Mouse (Mus musculus) cortical plate, adult 2 months (tissue): ENCODE results near the gene Frrs1l. TPM values are rescaled to one million over a fixed set of nuclear protein-coding genes. Genes with fewer than 3 reads are reported as not detected.

Experiments
- H3K27ac ChIP-seq: fragments of 200-500 bp; 2 replicates; pipeline ENCODE4 v1.5.1; 2012; ENCODE audit warnings: low read length, control low read depth, inconsistent platforms; ENCODE audit not compliant: insufficient read depth
- H3K4me1 ChIP-seq: fragments of 200-500 bp; 2 replicates; pipeline ENCODE4 v1.6.1; 2011; ENCODE audit warnings: low read length; ENCODE audit not compliant: control insufficient read depth, insufficient read depth
- H3K4me3 ChIP-seq: fragments of 200-500 bp; 2 replicates; pipeline ENCODE4 v1.5.1; 2011; ENCODE audit warnings: mild to moderate bottlenecking, low read length, control low read depth; ENCODE audit not compliant: insufficient read depth
- CTCF ChIP-seq: fragments of 200-500 bp; IDR thresholded peaks from 2 replicates; pipeline ENCODE4 v1.5.1; 2011; ENCODE audit warnings: mild to moderate bottlenecking, control low read depth, low read length; ENCODE audit not compliant: insufficient read depth; ENCODE audit errors: extremely low read depth
- POLR2A ChIP-seq: fragments of 200-500 bp; IDR thresholded peaks from 2 replicates; pipeline ENCODE4 v1.6.1; 2011; ENCODE audit warnings: mild to moderate bottlenecking, low read length, control low read depth; ENCODE audit not compliant: insufficient read depth; ENCODE audit errors: extremely low read depth
- polyA plus RNA-seq: library from polyadenylated mRNA; depleted of rRNA; stranded (reverse); fragments of >200 nt; gene quantifications from 2 replicates; pipeline ENCODE4 v1.2.3, GENCODE M21; 2012

Frrs1l gene
- polyA plus RNA-seq, 1 experiment: 91.8 TPM

DNA sequence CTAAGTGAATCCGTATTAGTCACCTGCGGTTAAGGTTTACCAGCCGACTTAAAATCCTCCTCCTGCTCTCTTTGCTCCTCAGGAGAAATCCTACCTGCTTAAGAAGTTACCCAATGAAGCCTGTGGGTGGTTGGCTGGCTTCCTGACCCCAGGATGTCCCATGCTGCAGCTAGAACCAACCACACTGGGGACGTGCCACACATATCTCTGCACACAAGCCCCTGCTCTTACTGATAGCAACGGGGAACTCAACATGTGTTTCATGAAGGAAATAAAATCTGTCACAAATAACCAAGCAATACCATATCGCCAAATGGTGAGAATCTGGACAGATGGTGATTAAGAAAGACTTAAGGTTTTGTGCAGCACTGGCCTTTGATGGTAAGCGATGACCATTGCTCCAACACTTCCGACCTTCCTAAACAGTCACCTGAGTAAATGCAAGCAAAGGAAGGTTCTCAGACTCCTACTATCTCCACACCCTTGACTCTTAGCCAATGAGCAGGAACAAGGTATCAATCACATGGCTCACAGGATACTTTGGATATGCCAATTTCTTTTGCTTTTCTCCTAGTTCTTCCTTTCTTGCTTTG lies 21.4 kb upstream of the Frrs1l start:
- H3K4me1 ChIP-seq: no peaks in the 10 kb centered on the region
- H3K27ac ChIP-seq: no peak overlapping the region
- no peak for TF ChIP-seq CTCF
- no peak for TF ChIP-seq POLR2A
- H3K4me3 ChIP-seq: no peak overlapping the region

DNA sequence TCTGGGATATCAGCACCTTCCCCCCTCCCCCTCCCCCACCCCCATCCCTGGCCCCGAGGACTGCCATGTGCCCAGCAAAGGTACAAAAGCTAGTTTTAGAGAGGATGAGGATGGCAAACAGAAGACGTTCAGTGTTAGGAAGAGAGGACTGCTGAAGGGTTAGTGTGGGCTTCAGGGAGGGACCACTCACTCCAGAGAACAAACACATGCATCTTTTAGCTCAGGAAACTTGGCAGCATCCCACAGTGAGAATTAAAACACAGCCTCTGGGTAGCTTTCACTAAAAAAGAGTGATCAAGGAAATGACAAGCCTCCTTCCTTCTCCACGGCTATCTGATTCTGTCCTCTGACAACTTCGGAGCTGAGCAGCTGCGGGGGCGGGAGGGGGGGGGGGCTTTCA lies 20.7 kb upstream of the Frrs1l start:
- Histone ChIP-seq H3K4me1 (no peaks in the 10 kb centered on the region), H3K4me3 (no peak overlapping the region), H3K27ac (no peak overlapping the region)
- no peak for TF ChIP-seq CTCF

DNA sequence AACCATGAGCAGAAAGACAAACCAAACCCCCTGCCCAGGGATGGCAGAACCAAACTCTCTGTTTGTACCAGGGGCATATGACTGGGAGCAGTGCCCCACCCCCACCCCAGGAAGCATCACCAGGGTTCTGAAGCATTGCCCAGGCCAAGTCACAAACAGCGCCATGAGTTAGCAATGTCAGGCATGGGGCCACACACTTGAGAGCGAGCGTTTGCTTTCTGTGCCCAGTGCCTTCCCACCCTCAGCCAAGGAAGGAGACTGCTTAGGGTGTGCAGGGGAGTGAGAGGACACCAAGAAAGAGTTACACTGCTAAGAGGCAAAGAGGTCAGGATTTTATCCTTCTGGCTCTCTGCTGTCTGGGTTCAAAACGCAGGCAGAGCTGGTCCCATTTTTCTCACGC lies 20.2 kb upstream of the Frrs1l start:
- H3K4me1 ChIP-seq: no peaks in the 10 kb centered on the region
- TF ChIP-seq POLR2A (no peak), CTCF (no peak)
- H3K27ac ChIP-seq: no peak overlapping the region
- no peak overlapping the region for H3K4me3 ChIP-seq

DNA sequence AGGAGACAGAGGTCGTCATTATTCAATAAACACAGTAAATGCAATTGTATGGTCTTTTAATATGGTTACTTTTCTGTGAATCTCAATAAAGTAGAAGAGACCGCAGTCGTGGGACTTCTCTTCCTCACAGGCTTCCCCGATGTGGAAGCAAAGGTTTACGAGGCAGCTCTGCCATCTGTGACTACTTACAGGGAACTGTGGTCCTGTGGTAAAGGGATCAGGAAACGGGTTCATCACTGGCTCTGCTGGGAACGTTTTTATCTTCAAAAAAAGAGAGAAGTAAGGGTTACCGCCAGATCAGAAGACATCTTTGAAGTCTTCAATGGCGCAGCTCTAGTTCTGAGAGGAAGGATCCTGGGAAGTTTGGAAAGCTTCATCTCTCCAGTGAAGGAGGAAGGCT lies 17.5 kb upstream of the Frrs1l start:
- Histone ChIP-seq H3K4me3 (no peak overlapping the region), H3K27ac (no peak overlapping the region), H3K4me1 (no peaks in the 10 kb centered on the region)
- no peak for TF ChIP-seq CTCF

DNA sequence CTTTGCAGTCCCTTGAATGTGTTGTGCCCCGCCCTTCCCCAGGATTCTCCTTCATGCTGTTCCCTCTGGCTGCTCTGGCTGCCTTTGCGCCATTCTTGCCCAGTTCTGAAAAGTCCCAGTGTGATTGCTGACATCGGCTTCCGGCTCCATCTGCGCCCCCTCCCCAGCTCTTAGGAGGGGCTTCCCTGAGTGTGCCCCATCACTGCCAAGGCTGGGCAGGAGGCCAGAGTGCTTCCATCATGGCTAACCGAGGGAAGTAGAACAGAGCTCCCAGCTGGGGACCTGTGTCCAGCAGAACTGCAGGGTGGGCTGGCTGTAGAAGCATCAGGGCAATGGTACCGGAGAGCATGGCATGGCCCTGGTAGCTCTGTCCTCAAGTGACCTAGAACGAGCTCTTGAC lies 14.8 kb upstream of the Frrs1l start:
- H3K4me3 ChIP-seq: no peak overlapping the region
- no peak overlapping the region for H3K27ac ChIP-seq
- H3K4me1 ChIP-seq: no peaks in the 10 kb centered on the region
- TF ChIP-seq POLR2A (no peak), CTCF (no peak)

DNA sequence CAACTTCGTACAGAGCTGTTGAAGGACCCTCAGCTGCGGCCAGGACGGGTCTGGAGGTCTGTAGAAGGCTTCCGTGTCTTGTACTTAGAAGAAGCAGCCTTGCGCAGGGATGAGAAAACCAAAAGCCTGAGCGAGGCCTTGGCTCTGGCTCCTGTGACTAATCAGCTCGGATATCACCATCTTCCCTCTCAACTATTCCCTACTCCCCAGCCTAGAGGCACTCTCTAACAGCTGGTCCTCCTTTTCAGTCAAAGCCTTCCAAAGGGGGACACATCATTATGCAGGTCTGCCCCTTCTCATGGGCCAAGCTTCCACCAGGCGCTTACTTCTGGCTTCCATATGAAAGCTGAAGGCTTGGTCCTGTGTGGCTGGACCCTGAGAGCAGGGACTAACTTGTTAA lies 13.7 kb upstream of the Frrs1l start:
- no peak overlapping the region for H3K27ac ChIP-seq
- no peaks in the 10 kb centered on the region for H3K4me1 ChIP-seq
- no peak for TF ChIP-seq CTCF
- TF ChIP-seq POLR2A: no peak
- H3K4me3 ChIP-seq: no peak overlapping the region

DNA sequence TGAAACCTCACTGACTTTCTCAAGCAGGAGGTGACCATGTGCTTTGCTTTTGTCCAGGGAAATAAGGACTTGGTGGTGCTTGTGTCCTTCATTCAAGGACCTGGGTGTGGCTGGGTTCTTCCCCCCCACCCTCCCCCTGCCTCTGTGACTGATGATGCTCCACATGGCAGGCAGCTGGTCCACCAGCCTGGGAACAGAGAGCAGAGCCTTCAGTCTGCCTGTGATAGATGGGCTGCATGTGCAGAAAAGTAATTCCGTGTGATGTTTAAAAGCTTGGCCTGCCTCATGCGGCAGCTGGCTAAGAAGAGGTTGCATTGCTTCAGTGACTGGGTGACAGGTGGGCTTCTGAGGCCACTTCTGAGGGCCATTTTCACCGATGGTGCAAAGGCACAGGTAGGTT lies 12.6 kb upstream of the Frrs1l start:
- TF ChIP-seq POLR2A (no peak), CTCF (no peak)
- no peaks in the 10 kb centered on the region for H3K4me1 ChIP-seq
- no peak overlapping the region for H3K4me3 ChIP-seq
- H3K27ac ChIP-seq: no peak overlapping the region

DNA sequence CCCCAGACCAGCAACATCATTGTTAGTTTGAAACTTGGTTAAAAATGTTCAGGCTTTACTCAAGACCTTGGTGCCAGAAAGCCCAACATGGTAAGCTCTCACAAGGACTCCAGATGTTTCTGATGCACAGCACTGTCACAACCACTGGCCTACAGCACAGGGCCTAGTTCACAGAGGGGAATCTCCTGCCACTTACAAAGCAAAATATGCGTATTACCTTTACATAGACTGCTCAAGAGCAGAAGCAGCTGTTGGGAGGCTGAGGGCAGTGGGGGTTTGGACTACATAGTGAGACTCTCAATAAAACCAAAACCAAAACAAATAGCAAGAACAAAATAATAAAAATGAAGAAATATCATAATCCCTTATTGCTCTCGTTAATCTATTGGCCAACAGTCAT lies 11.2 kb upstream of the Frrs1l start:
- no peaks in the 10 kb centered on the region for H3K4me1 ChIP-seq
- H3K27ac ChIP-seq: no peak overlapping the region
- no peak overlapping the region for H3K4me3 ChIP-seq
- no peak for TF ChIP-seq CTCF
- TF ChIP-seq POLR2A: no peak

DNA sequence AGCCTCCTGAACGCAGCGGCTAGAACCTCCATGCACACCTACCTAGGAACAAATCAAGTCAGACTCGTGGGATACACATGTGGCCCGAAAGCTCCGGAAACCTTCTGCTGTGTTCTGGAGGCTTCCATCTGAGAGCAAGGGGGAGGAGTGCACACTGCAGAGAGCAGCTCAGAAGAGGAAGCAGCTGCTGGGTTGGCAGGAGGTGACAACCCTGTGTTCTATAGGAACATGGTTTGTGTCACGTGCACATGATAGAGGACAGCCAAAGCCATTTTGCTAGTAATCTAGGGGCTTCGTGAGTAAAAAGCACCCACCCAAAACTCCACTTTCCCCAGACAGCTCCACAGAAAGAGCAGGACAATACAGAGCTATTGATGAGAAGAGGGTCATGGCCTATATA lies 3.1 kb upstream of the Frrs1l start:
- Histone ChIP-seq H3K27ac (no peak overlapping the region), H3K4me3 (no peak overlapping the region), H3K4me1 (peaks cover 4% of the 10 kb centered on the region)
- TF ChIP-seq POLR2A (no peak), CTCF (no peak)

DNA sequence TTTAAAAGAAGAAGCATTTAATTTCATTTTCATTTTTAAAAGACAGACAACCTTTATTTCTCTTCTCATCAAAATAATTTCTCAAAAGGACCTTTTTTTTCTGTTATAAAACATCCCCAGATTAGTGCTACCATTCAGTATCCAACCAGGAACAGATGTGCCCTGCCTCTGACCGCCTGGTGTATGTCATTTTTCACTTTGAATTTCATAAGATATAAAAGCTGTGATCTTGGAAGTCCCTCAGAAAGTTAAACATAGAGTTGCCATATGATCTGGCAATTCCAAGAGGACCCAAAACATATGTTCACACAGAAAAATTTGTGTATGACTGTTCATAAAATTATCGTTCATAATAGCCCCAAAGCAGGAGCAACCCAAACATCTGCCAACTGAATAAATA lies 1.8 kb upstream of the Frrs1l start:
- H3K27ac ChIP-seq: no peak overlapping the region
- TF ChIP-seq POLR2A: no peak
- no peak for TF ChIP-seq CTCF
- H3K4me3 ChIP-seq: no peak overlapping the region

DNA sequence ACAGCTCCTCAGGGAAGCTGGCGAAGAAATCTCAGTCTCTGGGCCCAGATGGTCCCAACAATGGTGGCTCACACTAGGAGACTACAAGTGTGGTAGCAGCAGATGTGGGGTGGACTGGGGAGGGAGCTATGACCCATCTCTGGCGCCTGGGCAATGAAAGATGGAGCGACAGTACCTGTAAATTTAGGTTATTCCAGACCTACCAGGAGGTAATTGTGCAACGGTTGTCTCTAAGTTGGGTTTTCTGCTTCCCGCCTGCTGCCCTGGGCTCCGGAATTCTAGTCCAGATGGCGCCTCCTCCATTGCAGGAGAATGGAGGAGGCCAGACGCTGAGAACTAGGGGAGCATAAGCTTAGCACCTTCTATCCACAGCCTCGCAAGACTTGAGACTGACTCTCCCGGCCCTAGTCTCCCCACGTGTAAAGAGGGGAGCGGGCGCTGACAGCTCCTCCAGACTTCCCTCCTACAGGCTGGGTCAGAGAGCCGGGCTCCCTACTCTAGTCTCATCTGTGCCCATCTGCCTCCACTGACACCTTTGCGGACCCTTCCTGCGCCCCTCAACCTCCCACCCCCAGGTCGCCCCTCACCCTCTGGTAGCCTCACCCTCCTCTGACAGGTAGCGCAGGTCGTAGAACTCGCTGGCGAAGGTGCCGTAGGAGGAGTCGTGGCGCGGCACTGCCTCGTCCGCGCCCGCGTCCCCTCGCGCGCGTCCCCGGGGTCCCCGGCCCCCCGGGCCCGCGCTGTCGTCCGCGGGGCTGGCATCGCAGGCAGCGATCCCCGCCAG lies 568 bp downstream of the Frrs1l start:
- Histone ChIP-seq H3K27ac (peak overlapping the region; percentile 93), H3K4me1 (peaks cover 4% of the 10 kb centered on the region), H3K4me3 (peak overlapping the region; percentile 95)
- TF ChIP-seq CTCF: no peak
- 0 out of 2 replicates have a peak, but pooled peaks have one; percentile 9 for TF ChIP-seq POLR2A

More for the DNA sequence above, 1.8 kb upstream of the Frrs1l start:
- peaks cover 4% of the 10 kb centered on the region for H3K4me1 ChIP-seq
